In genomic region chr7:46508590-46509318, GRCm38 (mm10) we compare ENCODE assay signal across 9 mouse cellular contexts.
DNase-seq lines count a peak whose midpoint lies in the region; ATAC-seq and TF ChIP-seq lines count a peak whose summit lies in the region.
"Had no signal": no experiment of that assay in that cellular context is flagged by ENCODE, and none has a peak within 500 bp of the region (broad histone marks: within the 10 kb centered on the region; RNA-seq: fewer than 3 reads in every experiment).

No protein-coding gene starts in this region.

- no peaks in the 10 kb centered on the region for H3K36me3 ChIP-seq in forebrain, embryonic 14.5 days (ENCODE audit: control insufficient read depth, insufficient read depth, low read length)
- H3K36me3 ChIP-seq in intestine, embryonic 15.5 days = no peaks in the 10 kb centered on the region
- no peaks in the 10 kb centered on the region for H3K36me3 ChIP-seq in neural tube, embryonic 12.5 days
- H3K36me3 ChIP-seq in liver, postnatal 0 days (replicated peaks; ENCODE audit: insufficient read depth, low read length) = no peaks in the 10 kb centered on the region
- H3K36me3 ChIP-seq: liver, embryonic 13.5 days had no signal

- no peak overlapping the region for H3K9ac ChIP-seq in forebrain, embryonic 14.5 days (ENCODE audit: low read length)
- H3K9ac ChIP-seq in intestine, embryonic 15.5 days = no peak overlapping the region
- H3K9ac ChIP-seq in neural tube, embryonic 12.5 days = no peak overlapping the region
- no peak overlapping the region for H3K9ac ChIP-seq in liver, postnatal 0 days (replicated peaks)
- H3K9ac ChIP-seq: liver, embryonic 13.5 days had no signal

- no peak overlapping the region for H3K4me3 ChIP-seq in forebrain, embryonic 14.5 days (ENCODE audit: low read depth, low read length)
- no peak overlapping the region for H3K4me3 ChIP-seq in intestine, embryonic 15.5 days (replicated peaks)
- H3K4me3 ChIP-seq in neural tube, embryonic 12.5 days = no peak overlapping the region
- no peak overlapping the region for H3K4me3 ChIP-seq in liver, postnatal 0 days (ENCODE audit: low read depth, low read length)
- H3K4me3 ChIP-seq: liver, embryonic 13.5 days had no signal

- 38% methylated on average over 12 of the region's 12 CpGs for WGBS in forebrain, embryonic 14.5 days
- WGBS in intestine, embryonic 15.5 days = 56% methylated on average over 12 of the region's 12 CpGs
- 26% methylated on average over 12 of the region's 12 CpGs for WGBS in neural tube, embryonic 12.5 days
- WGBS in liver, postnatal 0 days (ENCODE audit: insufficient replicate concordance) = 76% methylated on average over 12 of the region's 12 CpGs

- peaks cover 28% of the 10 kb centered on the region for H3K4me1 ChIP-seq in forebrain, embryonic 14.5 days (ENCODE audit: control insufficient read depth, insufficient read depth, low read length)
- H3K4me1 ChIP-seq in intestine, embryonic 15.5 days (replicated peaks) = peaks cover 10% of the 10 kb centered on the region; the same call in 1 of the 2 replicates
- H3K4me1 ChIP-seq in neural tube, embryonic 12.5 days = peaks cover 21% of the 10 kb centered on the region
- no peaks in the 10 kb centered on the region for H3K4me1 ChIP-seq in liver, postnatal 0 days (ENCODE audit: insufficient read depth)
- H3K4me1 ChIP-seq: liver, embryonic 13.5 days had no signal

- peak; percentile 13 for DNase-seq in layer of hippocampus, adult 11-12 months (ENCODE audit: low spot score)
- no peak for DNase-seq in layer of hippocampus, adult 9-10 months (ENCODE audit: low spot score)
- peak; percentile 80 for DNase-seq in forebrain, embryonic 14.5 days (ENCODE audit: low spot score)
- no peak for DNase-seq in liver, postnatal 0 days
- DNase-seq in thymus, postnatal 14 days = no peak
- DNase-seq: liver, embryonic 13.5 days; thymus, postnatal 36 days had no signal

- peak; percentile 62 for ATAC-seq in forebrain, embryonic 14.5 days
- ATAC-seq in intestine, embryonic 15.5 days = peak; percentile 69
- peak; percentile 22; the same call in 1 of the 2 replicates for ATAC-seq in neural tube, embryonic 12.5 days (ENCODE audit: low FRiP score, low read depth)
- ATAC-seq in liver, postnatal 0 days = no peak

- peak overlapping the region; percentile 93 for H3K27ac ChIP-seq in forebrain, embryonic 14.5 days (ENCODE audit: low read depth, low read length)
- H3K27ac ChIP-seq in intestine, embryonic 15.5 days = no peak overlapping the region
- H3K27ac ChIP-seq in neural tube, embryonic 12.5 days = no peak overlapping the region
- H3K27ac ChIP-seq in liver, postnatal 0 days (ENCODE audit: low read depth) = no peak overlapping the region
- H3K27ac ChIP-seq: liver, embryonic 13.5 days had no signal

- TF ChIP-seq CTCF in liver, postnatal 0 days (IDR thresholded peaks at IDR 0.05; ENCODE audit: low read depth) = no peak

- H3K9me3 ChIP-seq in forebrain, embryonic 14.5 days (replicated peaks; ENCODE audit: control insufficient read depth, low read length) = no peaks in the 10 kb centered on the region
- no peaks in the 10 kb centered on the region for H3K9me3 ChIP-seq in intestine, embryonic 15.5 days
- no peaks in the 10 kb centered on the region for H3K9me3 ChIP-seq in neural tube, embryonic 12.5 days
- H3K9me3 ChIP-seq in liver, postnatal 0 days (ENCODE audit: low read length) = no peaks in the 10 kb centered on the region
- H3K9me3 ChIP-seq: liver, embryonic 13.5 days had no signal

- no peaks in the 10 kb centered on the region for H3K27me3 ChIP-seq in forebrain, embryonic 14.5 days (replicated peaks; ENCODE audit: control insufficient read depth, insufficient read depth, low read length)
- no peaks in the 10 kb centered on the region for H3K27me3 ChIP-seq in intestine, embryonic 15.5 days (replicated peaks)
- H3K27me3 ChIP-seq in neural tube, embryonic 12.5 days (replicated peaks) = peaks cover 9% of the 10 kb centered on the region; the same call in 1 of the 2 replicates
- H3K27me3 ChIP-seq in liver, postnatal 0 days (ENCODE audit: insufficient read depth, low read length) = no peaks in the 10 kb centered on the region
- H3K27me3 ChIP-seq: liver, embryonic 13.5 days had no signal

- no peak for TF ChIP-seq EP300 in liver, postnatal 0 days (IDR thresholded peaks at IDR 0.05; ENCODE audit: low read depth)

- peak overlapping the region; percentile 47 for H3K4me2 ChIP-seq in forebrain, embryonic 14.5 days (ENCODE audit: low read length)
- H3K4me2 ChIP-seq in intestine, embryonic 15.5 days (replicated peaks) = no peak overlapping the region
- H3K4me2 ChIP-seq in neural tube, embryonic 12.5 days (replicated peaks) = peak overlapping the region; percentile 47
- H3K4me2 ChIP-seq in liver, postnatal 0 days (ENCODE audit: low read depth, low read length) = no peak overlapping the region
- H3K4me2 ChIP-seq: liver, embryonic 13.5 days had no signal

Comparison
In these comparisons a context has a peak if more than half of its experiments do, and no peak if none do; other contexts are left out.
1. DNase-seq: peak in layer of hippocampus, adult 11-12 months (single experiment) and forebrain, embryonic 14.5 days (single experiment); none in layer of hippocampus, adult 9-10 months (single experiment), liver, postnatal 0 days (single experiment) and thymus, postnatal 14 days (single experiment).
2. H3K4me2 ChIP-seq: peak in forebrain, embryonic 14.5 days (single experiment) and neural tube, embryonic 12.5 days (single experiment); none in intestine, embryonic 15.5 days (single experiment) and liver, postnatal 0 days (single experiment).